Mouse (Mus musculus): ENCODE measurements around the gene Grap.

- TF ChIP-seq POLR2A (IDR thresholded peaks at IDR 0.05; ENCODE audit: borderline replicate concordance, control insufficient read depth, low read depth, low read length) (no peak), CTCF (IDR thresholded peaks at IDR 0.05; ENCODE audit: control insufficient read depth, insufficient read depth, low read length) (no peak)
Observed at GRCm38 (mm10) chr11:61706232-61706631, 53.2 kb downstream of the Grap start.

All from bone marrow, adult 2 months (tissue).